Mouse (Mus musculus) spleen, adult 12 weeks (tissue): Measurements from ENCODE around the gene Spats2.
"Not testable (repeated sequence)": the region's sequence is repeated elsewhere in the genome, so short reads cannot be mapped to it uniquely, and the experiment has no call there.

Source experiments
- DNase-seq: peaks from one replicate; pipeline ENCODE4 v3.0.0; 2022; ENCODE audit warnings: low spot score

Gene Spats2

GRCm38 (mm10) chr15:99224208-99224911 lies 98.6 kb downstream of the Spats2 start, which contains the start of gene Kcnh3:
Kcnh3 (plus strand) TSS chr15:99224861.
- no peak for DNase-seq

- no peak for DNase-seq
Observed at GRCm38 (mm10) chr15:99225081-99225810, 99.5 kb downstream of the Spats2 start.

GRCm38 (mm10) chr15:99226090-99226489 lies 100.4 kb downstream of the Spats2 start:
- no peak for DNase-seq

GRCm38 (mm10) chr15:99231998-99232397 lies 106.3 kb downstream of the Spats2 start:
- DNase-seq, result no peak

- DNase-seq, result no peak
Observed at GRCm38 (mm10) chr15:99233719-99234118, 108.0 kb downstream of the Spats2 start.

GRCm38 (mm10) chr15:99234326-99235010 lies 108.8 kb downstream of the Spats2 start:
- DNase-seq, result no peak

- DNase-seq, result no peak
Observed at GRCm38 (mm10) chr15:99238006-99238405, 112.3 kb downstream of the Spats2 start.

GRCm38 (mm10) chr15:99240129-99240528 lies 114.4 kb downstream of the Spats2 start:
- DNase-seq, result no peak

- DNase-seq, result no peak
Observed at GRCm38 (mm10) chr15:99241249-99241648, 115.5 kb downstream of the Spats2 start.

GRCm38 (mm10) chr15:99242045-99242444 lies 116.3 kb downstream of the Spats2 start:
- DNase-seq, result no peak

- DNase-seq, result not testable (repeated sequence)
Observed at GRCm38 (mm10) chr15:99246736-99247135, 121.0 kb downstream of the Spats2 start.

- no peak for DNase-seq
Observed at GRCm38 (mm10) chr15:99248972-99249371, 123.3 kb downstream of the Spats2 start.

- DNase-seq, result no peak
Observed at GRCm38 (mm10) chr15:99249938-99250337, 124.2 kb downstream of the Spats2 start.

- DNase-seq, result not testable (repeated sequence)
Observed at GRCm38 (mm10) chr15:99251111-99251510, 125.4 kb downstream of the Spats2 start.

GRCm38 (mm10) chr15:99251626-99252380 lies 126.1 kb downstream of the Spats2 start, which contains the start of gene Mcrs1:
Mcrs1 (minus strand) TSS chr15:99251961.
- peak; percentile 92 for DNase-seq

GRCm38 (mm10) chr15:99252381-99253174 lies 126.9 kb downstream of the Spats2 start:
- no peak for DNase-seq

- DNase-seq, result not testable (repeated sequence)
Observed at GRCm38 (mm10) chr15:99253175-99253479, 127.4 kb downstream of the Spats2 start.

- DNase-seq, result no peak
Observed at GRCm38 (mm10) chr15:99253772-99254171, 128.1 kb downstream of the Spats2 start.

GRCm38 (mm10) chr15:99254477-99255005 lies 128.8 kb downstream of the Spats2 start:
- no peak for DNase-seq

GRCm38 (mm10) chr15:99255241-99255749 lies 129.6 kb downstream of the Spats2 start:
- DNase-seq, result no peak
